Mouse (Mus musculus): Measurements from ENCODE around the gene B3glct. TPM values are rescaled to one million over a fixed set of nuclear protein-coding genes. Genes with fewer than 3 reads are reported as not detected.

The B3glct gene
- polyA plus RNA-seq, 1 experiment: 6.0 TPM

DNA sequence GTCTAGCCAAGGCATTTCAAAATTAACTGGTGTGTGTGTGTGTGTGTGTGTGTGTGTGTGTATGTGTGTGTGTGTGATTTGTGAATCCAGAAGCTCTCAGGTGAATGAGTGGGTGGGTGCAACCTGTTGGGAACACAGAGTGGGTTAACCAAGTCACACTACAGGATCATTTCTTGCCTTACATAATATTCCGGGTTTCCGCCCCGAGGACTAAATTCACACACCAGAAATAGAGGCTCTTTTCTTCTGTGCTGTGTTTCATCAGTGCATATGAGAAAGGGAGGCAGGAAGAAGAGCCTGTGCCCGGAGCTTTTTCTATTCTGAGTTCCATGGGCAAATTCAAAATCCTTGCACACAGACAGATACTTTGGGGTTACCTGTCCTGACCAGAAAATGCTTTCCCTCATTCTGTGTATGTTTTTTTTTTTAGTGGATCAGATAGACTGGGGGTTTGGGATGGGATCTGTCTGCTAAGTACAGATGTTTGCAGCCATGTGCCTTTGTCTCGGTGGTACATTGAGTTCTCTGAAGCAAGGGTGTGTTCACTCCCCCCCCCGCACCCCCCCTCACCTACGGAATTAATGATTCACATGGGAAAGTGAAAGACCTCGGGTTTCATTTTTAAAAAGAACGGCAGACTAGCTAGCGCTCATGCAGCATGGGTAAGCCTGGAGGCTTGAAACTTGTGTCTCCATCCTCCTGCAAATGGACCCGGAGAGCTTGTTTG is 35.1 kb upstream of the B3glct start:
- Histone ChIP-seq H3K27ac (ENCODE audit: control insufficient read depth, insufficient read depth, low read depth, low read length, poor library complexity) (no peak overlapping the region), H3K4me1 (ENCODE audit: control insufficient read depth, insufficient read depth, low read length) (no peaks in the 10 kb centered on the region), H3K4me3 (replicated peaks; ENCODE audit: control insufficient read depth, low read depth, low read length) (no peak overlapping the region)
- TF ChIP-seq CTCF (IDR thresholded peaks at IDR 0.05; ENCODE audit: control insufficient read depth, insufficient read depth, low read length) (no peak), POLR2A (IDR thresholded peaks at IDR 0.05; ENCODE audit: borderline replicate concordance, control insufficient read depth, low read depth, low read length) (no peak)
- WGBS: 82% methylated on average over 11 of the region's 11 CpGs

DNA sequence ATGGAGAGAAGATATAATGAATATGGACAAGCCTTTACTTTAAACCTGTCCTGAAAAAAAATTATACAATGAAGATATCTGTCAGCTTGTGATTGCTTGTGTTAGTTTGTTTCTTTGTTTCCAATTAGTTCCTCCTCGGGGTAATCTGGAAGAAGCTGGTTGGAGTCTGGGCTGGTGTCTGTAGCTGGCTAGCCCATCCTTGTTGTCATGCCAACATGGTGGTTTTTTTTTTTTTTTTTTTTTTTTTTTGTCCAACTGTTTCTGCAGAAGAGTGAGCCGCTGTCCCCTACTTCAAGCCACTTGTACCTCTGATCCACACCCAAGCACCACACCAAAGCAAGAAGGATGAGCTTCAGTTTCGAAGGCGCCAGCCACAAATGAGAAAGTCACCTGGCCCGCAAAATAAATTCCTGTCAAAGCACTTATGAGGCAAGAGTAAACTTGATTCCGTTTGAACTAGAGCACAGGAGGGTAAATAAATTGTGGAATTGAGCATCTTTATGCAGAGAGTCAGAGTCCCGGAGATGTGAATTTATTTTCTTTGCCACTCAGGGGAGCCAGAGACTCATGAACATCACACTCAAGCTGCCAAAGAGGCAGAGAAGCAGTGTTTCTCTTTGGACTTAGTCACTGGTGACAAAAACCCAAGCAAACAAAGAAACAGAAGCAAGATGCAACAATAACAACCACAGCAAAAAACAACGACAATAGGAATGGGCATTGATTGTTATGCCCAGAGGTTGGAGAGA is 30.5 kb upstream of the B3glct start:
- TF ChIP-seq POLR2A (IDR thresholded peaks at IDR 0.05; ENCODE audit: borderline replicate concordance, control insufficient read depth, low read depth, low read length): no peak
- no peak for TF ChIP-seq CTCF (IDR thresholded peaks at IDR 0.05; ENCODE audit: control insufficient read depth, insufficient read depth, low read length)
- Histone ChIP-seq H3K27ac (ENCODE audit: control insufficient read depth, insufficient read depth, low read depth, low read length, poor library complexity) (no peak overlapping the region), H3K4me3 (replicated peaks; ENCODE audit: control insufficient read depth, low read depth, low read length) (no peak overlapping the region), H3K4me1 (ENCODE audit: control insufficient read depth, insufficient read depth, low read length) (no peaks in the 10 kb centered on the region)
- WGBS: 66% methylated on average over 8 of the region's 8 CpGs

DNA sequence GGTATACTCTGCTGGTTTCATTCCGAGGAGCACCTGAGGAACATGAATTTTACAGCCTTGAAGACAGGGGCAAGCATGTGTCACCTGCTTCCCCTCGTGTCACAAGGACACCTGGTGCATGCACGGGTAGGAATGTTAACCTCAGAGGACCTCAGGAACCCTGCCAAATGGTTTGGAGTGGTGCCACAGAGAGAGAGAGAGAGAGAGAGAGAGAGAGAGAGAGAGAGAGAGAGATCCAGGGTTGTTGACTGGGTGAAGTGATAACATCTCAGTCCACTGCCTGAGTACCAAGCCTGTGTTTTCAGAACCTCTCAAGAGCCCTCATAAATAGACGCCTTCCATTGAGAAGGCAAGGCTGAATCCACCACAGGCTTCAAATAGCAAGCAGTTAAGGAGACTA is 29.8 kb upstream of the B3glct start:
- Histone ChIP-seq H3K4me1 (ENCODE audit: control insufficient read depth, insufficient read depth, low read length) (no peaks in the 10 kb centered on the region), H3K27ac (ENCODE audit: control insufficient read depth, insufficient read depth, low read depth, low read length, poor library complexity) (peak overlapping the region; percentile 75; the same call in 1 of the 2 replicates), H3K4me3 (replicated peaks; ENCODE audit: control insufficient read depth, low read depth, low read length) (no peak overlapping the region)
- no peak for TF ChIP-seq POLR2A (IDR thresholded peaks at IDR 0.05; ENCODE audit: borderline replicate concordance, control insufficient read depth, low read depth, low read length)
- TF ChIP-seq CTCF (IDR thresholded peaks at IDR 0.05; ENCODE audit: control insufficient read depth, insufficient read depth, low read length): no peak
- 17% methylated on average over 4 of the region's 4 CpGs for WGBS

DNA sequence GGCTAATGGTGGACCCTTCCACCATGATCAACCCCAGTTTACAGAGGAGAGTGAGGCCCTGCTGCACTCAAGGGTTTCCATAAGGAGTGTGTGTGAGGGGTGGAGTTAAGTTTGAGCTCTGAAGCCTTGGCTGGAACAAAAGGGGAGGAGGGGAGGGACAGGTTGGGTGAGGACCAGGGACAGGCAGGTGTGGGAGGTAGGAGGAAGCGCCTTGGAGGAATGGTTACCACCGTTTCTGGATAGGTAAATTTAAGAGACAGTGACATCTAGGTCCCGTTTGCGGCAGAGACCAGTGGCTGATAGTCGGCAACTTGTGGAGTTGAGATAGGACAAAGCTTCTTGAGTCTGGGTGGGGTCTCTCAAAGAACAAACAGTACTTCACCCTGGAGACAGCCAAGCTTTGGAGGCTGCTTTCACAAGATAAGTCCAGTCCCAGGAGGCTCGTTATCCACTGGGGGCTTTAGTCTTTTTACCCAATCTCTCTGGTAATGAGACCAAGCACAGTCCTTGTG is 29.1 kb upstream of the B3glct start:
- 72% methylated on average over 6 of the region's 6 CpGs for WGBS
- TF ChIP-seq POLR2A (IDR thresholded peaks at IDR 0.05; ENCODE audit: borderline replicate concordance, control insufficient read depth, low read depth, low read length): no peak
- TF ChIP-seq CTCF (IDR thresholded peaks at IDR 0.05; ENCODE audit: control insufficient read depth, insufficient read depth, low read length): no peak
- Histone ChIP-seq H3K27ac (ENCODE audit: control insufficient read depth, insufficient read depth, low read depth, low read length, poor library complexity) (peak overlapping the region; percentile 75), H3K4me3 (replicated peaks; ENCODE audit: control insufficient read depth, low read depth, low read length) (no peak overlapping the region), H3K4me1 (ENCODE audit: control insufficient read depth, insufficient read depth, low read length) (no peaks in the 10 kb centered on the region)

DNA sequence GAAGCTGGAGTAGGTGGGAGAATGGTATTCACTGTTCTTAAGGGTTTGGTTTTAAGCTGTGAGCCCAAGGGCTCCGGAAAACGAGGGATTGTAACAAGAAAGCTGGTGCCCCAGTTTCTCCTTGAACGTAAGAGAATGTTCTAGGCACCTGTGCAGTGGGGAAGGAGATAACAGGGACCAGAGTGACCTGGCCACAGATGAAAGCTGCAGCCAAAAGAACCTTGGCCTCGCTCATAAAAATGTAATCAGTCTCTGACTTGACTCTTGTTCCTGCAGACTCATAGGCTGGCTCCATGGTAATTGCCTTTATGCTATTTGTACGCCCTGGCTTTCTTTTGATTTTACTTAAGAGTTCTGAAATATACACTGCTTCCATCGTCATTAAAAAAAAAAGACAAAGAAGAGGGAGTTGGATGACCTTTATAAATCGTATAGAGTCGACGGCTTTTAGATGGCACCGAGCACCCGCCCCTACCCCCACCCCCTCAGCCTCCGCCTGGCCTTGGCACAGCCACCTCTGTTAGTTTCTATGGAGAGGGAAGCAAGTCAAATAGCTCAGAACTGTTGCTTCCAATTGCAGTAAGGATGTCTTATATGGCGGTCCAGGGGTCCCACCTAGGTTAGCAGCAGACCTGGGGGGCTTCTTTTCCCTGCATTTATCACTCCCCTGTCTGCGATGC is 28.4 kb upstream of the B3glct start:
- Histone ChIP-seq H3K4me3 (replicated peaks; ENCODE audit: control insufficient read depth, low read depth, low read length) (no peak overlapping the region), H3K4me1 (ENCODE audit: control insufficient read depth, insufficient read depth, low read length) (no peaks in the 10 kb centered on the region), H3K27ac (ENCODE audit: control insufficient read depth, insufficient read depth, low read depth, low read length, poor library complexity) (peak overlapping the region; percentile 39)
- 67% methylated on average over 14 of the region's 14 CpGs for WGBS
- TF ChIP-seq POLR2A (IDR thresholded peaks at IDR 0.05; ENCODE audit: borderline replicate concordance, control insufficient read depth, low read depth, low read length) (no peak), CTCF (IDR thresholded peaks at IDR 0.05; ENCODE audit: control insufficient read depth, insufficient read depth, low read length) (no peak)

DNA sequence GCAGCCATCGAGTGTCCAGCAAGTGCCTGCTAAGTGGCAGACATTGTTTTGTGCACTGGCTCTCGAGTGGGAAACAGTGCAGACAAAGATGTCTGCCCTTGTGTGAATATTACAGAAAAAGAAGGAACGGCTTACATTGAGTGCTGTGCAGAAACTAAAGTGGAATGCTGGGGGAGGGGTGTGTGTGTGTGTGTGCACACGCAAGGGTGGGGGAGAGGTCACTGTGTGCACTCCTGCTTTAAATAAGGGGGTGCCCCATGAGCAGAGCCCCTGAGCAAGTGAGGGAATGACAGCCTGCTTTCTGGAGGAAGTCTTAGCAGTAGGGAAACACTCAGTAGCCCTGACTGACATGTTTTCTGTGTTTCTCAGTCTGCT is 27.9 kb upstream of the B3glct start:
- Histone ChIP-seq H3K27ac (ENCODE audit: control insufficient read depth, insufficient read depth, low read depth, low read length, poor library complexity) (0 out of 2 replicates have a peak overlapping the region, but pooled peaks have one; percentile 39), H3K4me3 (replicated peaks; ENCODE audit: control insufficient read depth, low read depth, low read length) (no peak overlapping the region), H3K4me1 (ENCODE audit: control insufficient read depth, insufficient read depth, low read length) (no peaks in the 10 kb centered on the region)
- TF ChIP-seq CTCF (IDR thresholded peaks at IDR 0.05; ENCODE audit: control insufficient read depth, insufficient read depth, low read length): no peak
- TF ChIP-seq POLR2A (IDR thresholded peaks at IDR 0.05; ENCODE audit: borderline replicate concordance, control insufficient read depth, low read depth, low read length): no peak
- 56% methylated on average over 4 of the region's 4 CpGs for WGBS

DNA sequence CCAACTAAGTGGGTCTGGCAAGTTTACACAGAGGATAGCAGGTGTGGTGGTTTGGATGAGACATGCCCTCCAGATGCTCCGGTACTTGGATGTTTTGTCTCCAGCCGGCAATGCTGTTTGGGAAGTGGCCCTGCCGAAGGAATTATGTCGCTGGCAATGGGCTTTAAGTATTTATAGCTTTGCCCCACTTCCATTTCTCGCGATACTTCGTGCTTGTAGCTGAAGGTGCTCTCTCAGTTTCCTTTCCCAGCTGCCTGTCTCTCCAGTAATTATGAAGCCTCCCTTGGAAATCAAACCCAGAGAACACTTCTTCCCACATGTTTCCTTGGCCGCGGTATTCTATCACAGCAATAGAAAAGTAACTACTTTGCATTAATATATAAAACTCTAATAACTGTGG is 22.4 kb upstream of the B3glct start:
- H3K27ac ChIP-seq (ENCODE audit: control insufficient read depth, insufficient read depth, low read depth, low read length, poor library complexity): no peak overlapping the region
- WGBS: 88% methylated on average over 9 of the region's 9 CpGs
- TF ChIP-seq POLR2A (IDR thresholded peaks at IDR 0.05; ENCODE audit: borderline replicate concordance, control insufficient read depth, low read depth, low read length): no peak
- no peak for TF ChIP-seq CTCF (IDR thresholded peaks at IDR 0.05; ENCODE audit: control insufficient read depth, insufficient read depth, low read length)
- H3K4me3 ChIP-seq (replicated peaks; ENCODE audit: control insufficient read depth, low read depth, low read length): no peak overlapping the region
- H3K4me1 ChIP-seq (ENCODE audit: control insufficient read depth, insufficient read depth, low read length): no peaks in the 10 kb centered on the region

DNA sequence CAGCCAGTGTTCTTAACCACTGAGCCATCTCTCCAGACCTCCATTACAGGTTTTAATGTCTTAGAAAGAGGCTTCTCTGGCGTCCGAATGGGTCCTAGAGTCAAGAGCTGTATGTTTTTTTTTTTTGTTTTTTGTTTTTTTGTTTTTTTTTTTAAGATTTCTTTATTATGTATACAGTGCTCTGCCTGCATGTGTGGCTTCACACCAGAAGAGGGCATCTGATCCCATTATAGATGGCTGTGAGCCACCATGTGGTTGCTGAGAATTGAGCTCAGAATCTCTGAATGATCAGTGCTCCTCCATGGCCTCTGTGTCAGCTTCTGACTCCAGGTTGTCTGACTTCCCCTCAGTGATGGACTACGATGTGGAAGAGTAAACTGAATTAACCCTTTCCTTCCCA is 20.0 kb upstream of the B3glct start:
- H3K4me1 ChIP-seq (ENCODE audit: control insufficient read depth, insufficient read depth, low read length): no peaks in the 10 kb centered on the region
- 53% methylated on average over 3 of the region's 3 CpGs for WGBS
- H3K4me3 ChIP-seq (replicated peaks; ENCODE audit: control insufficient read depth, low read depth, low read length): no peak overlapping the region
- no peak for TF ChIP-seq CTCF (IDR thresholded peaks at IDR 0.05; ENCODE audit: control insufficient read depth, insufficient read depth, low read length)
- TF ChIP-seq POLR2A (IDR thresholded peaks at IDR 0.05; ENCODE audit: borderline replicate concordance, control insufficient read depth, low read depth, low read length): no peak
- no peak overlapping the region for H3K27ac ChIP-seq (ENCODE audit: control insufficient read depth, insufficient read depth, low read depth, low read length, poor library complexity)

All from bone marrow, adult 2 months (tissue).